ENCODE assay signal across 10 mouse cellular contexts in genomic region chr16:49980178-49980646, GRCm38 (mm10).
DNase-seq lines count a peak whose midpoint lies in the region; ATAC-seq and TF ChIP-seq lines count a peak whose summit lies in the region.
"Had no signal": no experiment of that assay in that cellular context is flagged by ENCODE, and none has a peak within 500 bp of the region (broad histone marks: within the 10 kb centered on the region; RNA-seq: fewer than 3 reads in every experiment).

No protein-coding gene starts in this region.

- intact Hi-C loops in heart, postnatal 10 days (cut with DNase I), result no loop called here

- H3K9me3 ChIP-seq in hindbrain, embryonic 16.5 days (ENCODE audit: control insufficient read depth, low read length), result no peaks in the 10 kb centered on the region
- no peaks in the 10 kb centered on the region for H3K9me3 ChIP-seq in midbrain, postnatal 0 days (ENCODE audit: low read length)
- H3K9me3 ChIP-seq: limb, embryonic 12.5 days; neural tube, embryonic 12.5 days had no signal

- H3K27ac ChIP-seq in cerebellum, adult 2 months (ENCODE audit: insufficient read depth, low read length), result peak overlapping the region; percentile 30
- H3K27ac ChIP-seq in hindbrain, embryonic 16.5 days (ENCODE audit: low read depth, low read length), result peak overlapping the region; percentile 61
- H3K27ac ChIP-seq in midbrain, postnatal 0 days (ENCODE audit: low read depth, low read length), result no peak overlapping the region
- H3K27ac ChIP-seq: limb, embryonic 12.5 days; neural tube, embryonic 12.5 days had no signal

- H3K4me2 ChIP-seq in hindbrain, embryonic 16.5 days (ENCODE audit: low read length), result peak overlapping the region; percentile 10; the same call in 1 of the 2 replicates
- H3K4me2 ChIP-seq in midbrain, postnatal 0 days (ENCODE audit: low read depth, low read length, poor library complexity, severe bottlenecking), result no peak overlapping the region
- H3K4me2 ChIP-seq: limb, embryonic 12.5 days; neural tube, embryonic 12.5 days had no signal

- no peaks in the 10 kb centered on the region for H3K27me3 ChIP-seq in cerebellum, adult 2 months (ENCODE audit: control insufficient read depth, insufficient read depth, low read length)
- H3K27me3 ChIP-seq in hindbrain, embryonic 16.5 days (replicated peaks; ENCODE audit: control insufficient read depth, insufficient read depth, low read length), result no peaks in the 10 kb centered on the region
- H3K27me3 ChIP-seq in midbrain, postnatal 0 days (ENCODE audit: insufficient read depth, low read length), result no peaks in the 10 kb centered on the region
- H3K27me3 ChIP-seq: limb, embryonic 12.5 days; neural tube, embryonic 12.5 days had no signal

- no peak overlapping the region for H3K4me3 ChIP-seq in cerebellum, adult 2 months (replicated peaks; ENCODE audit: insufficient read depth, low read depth, low read length)
- no peak overlapping the region for H3K4me3 ChIP-seq in hindbrain, embryonic 16.5 days (ENCODE audit: low read length)
- no peak overlapping the region for H3K4me3 ChIP-seq in midbrain, postnatal 0 days (ENCODE audit: low read depth, low read length)
- H3K4me3 ChIP-seq: limb, embryonic 12.5 days; neural tube, embryonic 12.5 days had no signal

- ATAC-seq in hindbrain, embryonic 16.5 days, result peak; percentile 94
- peak; percentile 56; the same call in 1 of the 2 replicates for ATAC-seq in midbrain, postnatal 0 days (ENCODE audit: low FRiP score)
- no peak for ATAC-seq in activated CD4-positive, CD25-positive, alpha-beta regulatory T cell, adult 4 months

- peak; percentile 48 for DNase-seq in adrenal gland, postnatal 14 days
- no peak for DNase-seq in adrenal gland, adult 18-20 months (ENCODE audit: low spot score in 2 of 2)
- peak; percentile 96 to 99 for DNase-seq in cerebellum, adult 2 months
- peak; percentile 85 for DNase-seq in midbrain, postnatal 0 days (ENCODE audit: low spot score)
- no peak for DNase-seq in lung, postnatal 14 days
- DNase-seq in heart, postnatal 10 days, result no peak

- WGBS in cerebellum, adult 2 months, result 10% methylated on average over 10 of the region's 10 CpGs
- 44% methylated on average over 10 of the region's 10 CpGs for WGBS in hindbrain, embryonic 16.5 days
- WGBS in midbrain, postnatal 0 days, result 46% methylated on average over 10 of the region's 10 CpGs

- H3K4me1 ChIP-seq in cerebellum, adult 2 months (ENCODE audit: control insufficient read depth, insufficient read depth, low read length), result peaks cover 10% of the 10 kb centered on the region; the same call in 1 of the 2 replicates
- peaks cover 5% of the 10 kb centered on the region; the same call in 1 of the 2 replicates for H3K4me1 ChIP-seq in hindbrain, embryonic 16.5 days (ENCODE audit: control insufficient read depth, insufficient read depth, low read depth, low read length)
- no peaks in the 10 kb centered on the region for H3K4me1 ChIP-seq in midbrain, postnatal 0 days (ENCODE audit: insufficient read depth, low read length)
- H3K4me1 ChIP-seq: limb, embryonic 12.5 days; neural tube, embryonic 12.5 days had no signal

- no peaks in the 10 kb centered on the region for H3K36me3 ChIP-seq in hindbrain, embryonic 16.5 days (ENCODE audit: control insufficient read depth, insufficient read depth, low read length)
- no peaks in the 10 kb centered on the region for H3K36me3 ChIP-seq in midbrain, postnatal 0 days (ENCODE audit: insufficient read depth, low read length)
- H3K36me3 ChIP-seq: limb, embryonic 12.5 days; neural tube, embryonic 12.5 days had no signal

- no peak for TF ChIP-seq CTCF in cerebellum, adult 2 months (IDR thresholded peaks at IDR 0.05; ENCODE audit: borderline replicate concordance, insufficient read depth, low read depth, low read length)
- TF ChIP-seq CTCF in midbrain, postnatal 0 days (IDR thresholded peaks at IDR 0.05), result no peak

- peak overlapping the region; percentile 13; the same call in 1 of the 2 replicates for H3K9ac ChIP-seq in hindbrain, embryonic 16.5 days (ENCODE audit: low read depth, low read length)
- H3K9ac ChIP-seq in midbrain, postnatal 0 days (replicated peaks; ENCODE audit: low read length, poor library complexity, severe bottlenecking), result no peak overlapping the region
- H3K9ac ChIP-seq: limb, embryonic 12.5 days; neural tube, embryonic 12.5 days had no signal

- 0 out of 2 replicates have a peak, but pooled peaks have one; percentile 4 for TF ChIP-seq POLR2A in cerebellum, adult 2 months (IDR thresholded peaks at IDR 0.05; ENCODE audit: borderline replicate concordance, insufficient read depth, low read length)

Comparison
In these comparisons a context has a peak if more than half of its experiments do, and no peak if none do; other contexts are left out.
1. DNase-seq: peak in adrenal gland, postnatal 14 days (single experiment), cerebellum, adult 2 months (2 of 2) and midbrain, postnatal 0 days (single experiment); none in adrenal gland, adult 18-20 months (0 of 2), lung, postnatal 14 days (single experiment) and heart, postnatal 10 days (0 of 2).